Mouse (Mus musculus) kidney, embryonic 14.5 days (tissue): Measurements from ENCODE around the gene Pts. TPM values are rescaled to one million over a fixed set of nuclear protein-coding genes. Genes with fewer than 3 reads are reported as not detected.

Experiments used
- ATAC-seq: fragments of 200-750 bp; cut with Nextera tagmentation; 2 replicates; pipeline ENCODE4 v1.8.0; 2017; ENCODE audit warnings: moderate number of reproducible peaks, mild to moderate bottlenecking, moderate TSS enrichment, moderate library complexity; ENCODE audit not compliant: low FRiP score, low TSS enrichment
- H3K27ac ChIP-seq: fragments of 300-500 bp; sonication (generic); 2 replicates; pipeline ENCODE4 v1.5.1; 2014; ENCODE audit warnings: low read depth, mild to moderate bottlenecking, low read length, moderate library complexity, mixed read lengths
- H3K27me3 ChIP-seq: fragments of 300-500 bp; sonication (generic); 2 replicates; pipeline ENCODE4 v1.6.1; 2014; ENCODE audit warnings: mild to moderate bottlenecking, low read length; ENCODE audit not compliant: control insufficient read depth, insufficient read depth
- H3K36me3 ChIP-seq: fragments of 300-500 bp; sonication (generic); 2 replicates; pipeline ENCODE4 v1.6.1; 2014; ENCODE audit warnings: low read length, mixed read lengths; ENCODE audit not compliant: control insufficient read depth, insufficient read depth
- H3K4me1 ChIP-seq: fragments of 300-500 bp; sonication (generic); 2 replicates; pipeline ENCODE4 v1.6.1; 2014; ENCODE audit warnings: low read length, mixed read lengths; ENCODE audit not compliant: control insufficient read depth, insufficient read depth
- H3K4me2 ChIP-seq: fragments of 300-500 bp; sonication (generic); replicated peaks from 2 replicates; pipeline ENCODE4 v1.6.1; 2014; ENCODE audit warnings: low read depth, mild to moderate bottlenecking, low read length
- H3K4me3 ChIP-seq: fragments of 300-500 bp; sonication (generic); 2 replicates; pipeline ENCODE4 v1.5.1; 2014; ENCODE audit warnings: mild to moderate bottlenecking, low read length
- H3K9ac ChIP-seq: fragments of 300-500 bp; sonication (generic); 2 replicates; pipeline ENCODE4 v1.6.1; 2014; ENCODE audit warnings: low read depth, mild to moderate bottlenecking, low read length, moderate library complexity
- H3K9me3 ChIP-seq: fragments of 300-500 bp; sonication (generic); 2 replicates; pipeline ENCODE4 v1.6.1; 2016; ENCODE audit warnings: low read length; ENCODE audit not compliant: control insufficient read depth
- WGBS: fragments of 180-500 bp; shearing (Covaris S2); extraction: QIAGEN DNeasy Blood & Tissue Kit; methylation state at CpG from one replicate; pipeline ENCODE4 v1.1.7; 2014; 5-methylcytosine and 5-hydroxymethylcytosine counted together
- polyA plus RNA-seq: library from polyadenylated mRNA; unstranded; fragments of >200 nt; fragmentation: Nextera tagmentation; extraction: Ambion mirVana; gene quantifications from 2 replicates; pipeline ENCODE4 v1.2.1, GENCODE M21; 2014

Gene Pts
- polyA plus RNA-seq, 1 experiment from 2014 or later, result 85.3 TPM

- Histone ChIP-seq H3K4me2 (no peak overlapping the region), H3K27ac (no peak overlapping the region), H3K9me3 (no peaks in the 10 kb centered on the region), H3K4me1 (peaks cover 1% of the 10 kb centered on the region), H3K36me3 (no peaks in the 10 kb centered on the region), H3K4me3 (no peak overlapping the region), H3K9ac (no peak overlapping the region), H3K27me3 (no peaks in the 10 kb centered on the region)
- ATAC-seq, result no peak
- 61% methylated on average over 2 of the region's 2 CpGs for WGBS
Observed at GRCm38 (mm10) chr9:50491531-50492045, 36.9 kb downstream of the Pts start.

- H3K4me2 ChIP-seq, result no peak overlapping the region
- H3K9ac ChIP-seq, result no peak overlapping the region
- no peaks in the 10 kb centered on the region for H3K36me3 ChIP-seq
- peaks cover 6% of the 10 kb centered on the region for H3K4me1 ChIP-seq
- H3K27ac ChIP-seq, result no peak overlapping the region
- H3K4me3 ChIP-seq, result no peak overlapping the region
- no peak for ATAC-seq
- H3K9me3 ChIP-seq, result no peaks in the 10 kb centered on the region
- no peaks in the 10 kb centered on the region for H3K27me3 ChIP-seq
Observed at GRCm38 (mm10) chr9:50490836-50491235, 37.7 kb downstream of the Pts start.

GRCm38 (mm10) chr9:50485521-50485920 is 43.0 kb downstream of the Pts start:
- no peaks in the 10 kb centered on the region for H3K36me3 ChIP-seq
- peaks cover 14% of the 10 kb centered on the region for H3K4me1 ChIP-seq
- H3K27ac ChIP-seq, result peak overlapping the region; percentile 30; the same call in 1 of the 2 replicates
- 6% methylated on average over 10 of the region's 10 CpGs for WGBS
- H3K9ac ChIP-seq, result peak overlapping the region; percentile 23; the same call in 1 of the 2 replicates
- no peaks in the 10 kb centered on the region for H3K9me3 ChIP-seq
- peak; percentile 74 for ATAC-seq
- peak overlapping the region; percentile 34 for H3K4me2 ChIP-seq
- H3K27me3 ChIP-seq, result no peaks in the 10 kb centered on the region
- H3K4me3 ChIP-seq, result peak overlapping the region; percentile 8; the same call in 1 of the 2 replicates

GRCm38 (mm10) chr9:50482743-50483142 is 45.8 kb downstream of the Pts start:
- H3K36me3 ChIP-seq, result no peaks in the 10 kb centered on the region
- WGBS, result 88% methylated on average over 8 of the region's 8 CpGs
- no peak overlapping the region for H3K27ac ChIP-seq
- ATAC-seq, result no peak
- no peak overlapping the region for H3K4me3 ChIP-seq
- H3K27me3 ChIP-seq, result no peaks in the 10 kb centered on the region
- H3K4me1 ChIP-seq, result peaks cover 22% of the 10 kb centered on the region
- no peaks in the 10 kb centered on the region for H3K9me3 ChIP-seq
- H3K4me2 ChIP-seq, result no peak overlapping the region
- no peak overlapping the region for H3K9ac ChIP-seq

GRCm38 (mm10) chr9:50479476-50479875 is 49.0 kb downstream of the Pts start:
- peaks cover 16% of the 10 kb centered on the region; the same call in 1 of the 2 replicates for H3K4me1 ChIP-seq
- no peak overlapping the region for H3K9ac ChIP-seq
- no peak for ATAC-seq
- no peak overlapping the region for H3K4me2 ChIP-seq
- no peaks in the 10 kb centered on the region for H3K9me3 ChIP-seq
- H3K27me3 ChIP-seq, result no peaks in the 10 kb centered on the region; the same call in 1 of the 2 replicates
- H3K4me3 ChIP-seq, result no peak overlapping the region
- no peak overlapping the region for H3K27ac ChIP-seq
- WGBS, result 44% methylated on average over 8 of the region's 8 CpGs
- no peaks in the 10 kb centered on the region for H3K36me3 ChIP-seq

GRCm38 (mm10) chr9:50478826-50479225 is 49.7 kb downstream of the Pts start:
- no peaks in the 10 kb centered on the region for H3K36me3 ChIP-seq
- no peak overlapping the region for H3K4me3 ChIP-seq
- H3K4me2 ChIP-seq, result no peak overlapping the region
- peaks cover 16% of the 10 kb centered on the region; the same call in 1 of the 2 replicates for H3K4me1 ChIP-seq
- no peaks in the 10 kb centered on the region for H3K9me3 ChIP-seq
- no peak overlapping the region for H3K9ac ChIP-seq
- no peak for ATAC-seq
- no peak overlapping the region for H3K27ac ChIP-seq
- H3K27me3 ChIP-seq, result no peaks in the 10 kb centered on the region; the same call in 1 of the 2 replicates
- 31% methylated on average over 5 of the region's 5 CpGs for WGBS

GRCm38 (mm10) chr9:50477270-50477669 is 51.3 kb downstream of the Pts start:
- no peak overlapping the region for H3K27ac ChIP-seq
- no peak overlapping the region for H3K4me2 ChIP-seq
- ATAC-seq, result no peak
- no peaks in the 10 kb centered on the region for H3K36me3 ChIP-seq
- no peaks in the 10 kb centered on the region for H3K9me3 ChIP-seq
- H3K9ac ChIP-seq, result no peak overlapping the region
- no peaks in the 10 kb centered on the region; the same call in 1 of the 2 replicates for H3K27me3 ChIP-seq
- WGBS, result 78% methylated on average over 9 of the region's 9 CpGs
- H3K4me3 ChIP-seq, result no peak overlapping the region
- peaks cover 16% of the 10 kb centered on the region; the same call in 1 of the 2 replicates for H3K4me1 ChIP-seq

- peaks cover 17% of the 10 kb centered on the region; the same call in 1 of the 2 replicates for H3K4me1 ChIP-seq
- no peak overlapping the region for H3K4me3 ChIP-seq
- no peaks in the 10 kb centered on the region for H3K36me3 ChIP-seq
- 51% methylated on average over 7 of the region's 7 CpGs for whole genome bisulfite sequencing
- no peaks in the 10 kb centered on the region; the same call in 1 of the 2 replicates for H3K27me3 ChIP-seq
- no peak overlapping the region for H3K27ac ChIP-seq
- H3K9me3 ChIP-seq, result no peaks in the 10 kb centered on the region
- no peak overlapping the region for H3K4me2 ChIP-seq
- ATAC-seq, result no peak
- H3K9ac ChIP-seq, result no peak overlapping the region
Observed at GRCm38 (mm10) chr9:50476651-50477050, 51.9 kb downstream of the Pts start.

- H3K4me1 ChIP-seq, result peaks cover 23% of the 10 kb centered on the region; the same call in 1 of the 2 replicates
- H3K9ac ChIP-seq, result no peak overlapping the region
- peak overlapping the region; percentile 76 for H3K27ac ChIP-seq
- no peaks in the 10 kb centered on the region for H3K9me3 ChIP-seq
- no peak overlapping the region for H3K4me3 ChIP-seq
- ATAC-seq, result peak; percentile 75
- 30% methylated on average over 8 of the region's 8 CpGs for WGBS
- peak overlapping the region; percentile 22 for H3K4me2 ChIP-seq
- no peaks in the 10 kb centered on the region for H3K36me3 ChIP-seq
- H3K27me3 ChIP-seq, result no peaks in the 10 kb centered on the region; the same call in 1 of the 2 replicates
Observed at GRCm38 (mm10) chr9:50475745-50476144, 52.8 kb downstream of the Pts start.
